Mouse (Mus musculus) induced T-regulatory cell, adult 2 months (primary cell): ENCODE measurements around the gene Fam198a.

Source experiments
- DNase-seq: peaks from one replicate; pipeline ENCODE4 v3.0.0-alpha.2; 2012; ENCODE audit warnings: low read depth

The Fam198a gene

GRCm38 (mm10) chr9:121926634-121927405 lies 24.0 kb upstream of the Fam198a start:
- peak; percentile 88 for DNase-seq

GRCm38 (mm10) chr9:121927721-121928120 lies 23.1 kb upstream of the Fam198a start:
- DNase-seq, result peak; percentile 30

- peak; percentile 79 for DNase-seq
These were observed 22.3 kb upstream of the Fam198a start for GRCm38 (mm10) chr9:121928498-121928897.

GRCm38 (mm10) chr9:121934856-121935255 lies 15.9 kb upstream of the Fam198a start:
- no peak for DNase-seq

- DNase-seq, result no peak
These were observed 13.8 kb upstream of the Fam198a start for GRCm38 (mm10) chr9:121936952-121937351.

- peak; percentile 49 for DNase-seq
These were observed 13.3 kb upstream of the Fam198a start for GRCm38 (mm10) chr9:121937451-121937864.

- DNase-seq, result peak; percentile 27
These were observed 12.8 kb upstream of the Fam198a start for GRCm38 (mm10) chr9:121937944-121938355.

GRCm38 (mm10) chr9:121943005-121943404 lies 7.8 kb upstream of the Fam198a start:
- DNase-seq, result no peak

- no peak for DNase-seq
These were observed 7.2 kb upstream of the Fam198a start for GRCm38 (mm10) chr9:121943628-121944027.

GRCm38 (mm10) chr9:121947784-121948183 lies 3.0 kb upstream of the Fam198a start:
- no peak for DNase-seq

GRCm38 (mm10) chr9:121948431-121948830 lies 2.4 kb upstream of the Fam198a start:
- DNase-seq, result no peak

- no peak for DNase-seq
These were observed 281 bp downstream of the Fam198a start for GRCm38 (mm10) chr9:121951114-121951423.

- DNase-seq, result no peak
These were observed 1.8 kb downstream of the Fam198a start for GRCm38 (mm10) chr9:121952596-121952995.

- no peak for DNase-seq
These were observed 9.3 kb downstream of the Fam198a start for GRCm38 (mm10) chr9:121959966-121960635.

- no peak for DNase-seq
These were observed 14.2 kb downstream of the Fam198a start for GRCm38 (mm10) chr9:121964941-121965340.

- no peak for DNase-seq
These were observed 17.5 kb downstream of the Fam198a start for GRCm38 (mm10) chr9:121968258-121968657.

- no peak for DNase-seq
These were observed 19.1 kb downstream of the Fam198a start for GRCm38 (mm10) chr9:121969841-121970381.

GRCm38 (mm10) chr9:121973207-121973606 lies 22.4 kb downstream of the Fam198a start:
- no peak for DNase-seq

GRCm38 (mm10) chr9:121974141-121974986 lies 23.6 kb downstream of the Fam198a start:
- DNase-seq, result no peak

- no peak for DNase-seq
These were observed 24.5 kb downstream of the Fam198a start for GRCm38 (mm10) chr9:121975321-121975720.

GRCm38 (mm10) chr9:121981046-121981445 lies 30.3 kb downstream of the Fam198a start:
- DNase-seq, result no peak

- DNase-seq, result no peak
These were observed 30.8 kb downstream of the Fam198a start for GRCm38 (mm10) chr9:121981466-121982105.
